Mouse (Mus musculus) intestine, postnatal 0 days (tissue): ENCODE data around the gene Jph4. TPM values are rescaled to one million over a fixed set of nuclear protein-coding genes. Genes with fewer than 3 reads are reported as not detected.

Experiments
- ATAC-seq: fragments of 200-750 bp; cut with Nextera tagmentation; 2 replicates; pipeline ENCODE4 v1.8.0; 2017; ENCODE audit warnings: mild to moderate bottlenecking, moderate TSS enrichment, moderate library complexity
- H3K27ac ChIP-seq: fragments of 300-500 bp; sonication (generic); 2 replicates; pipeline ENCODE4 v1.5.1; 2014; ENCODE audit warnings: mild to moderate bottlenecking, low read depth, low read length, moderate library complexity
- H3K27me3 ChIP-seq: fragments of 300-500 bp; sonication (generic); replicated peaks from 2 replicates; pipeline ENCODE4 v1.6.1; 2014; ENCODE audit warnings: low read length, mixed read lengths; ENCODE audit not compliant: control insufficient read depth, insufficient read depth
- H3K36me3 ChIP-seq: fragments of 300-500 bp; sonication (generic); 2 replicates; pipeline ENCODE4 v1.6.1; 2014; ENCODE audit warnings: mild to moderate bottlenecking, moderate library complexity; ENCODE audit not compliant: control insufficient read depth, insufficient read depth
- H3K4me1 ChIP-seq: fragments of 300-500 bp; sonication (generic); replicated peaks from 2 replicates; pipeline ENCODE4 v1.6.1; 2014; ENCODE audit warnings: antibody characterized with exemption, low read length, mixed read lengths; ENCODE audit not compliant: control insufficient read depth, insufficient read depth
- H3K4me2 ChIP-seq: fragments of 300-500 bp; sonication (generic); replicated peaks from 2 replicates; pipeline ENCODE4 v1.6.1; 2014; ENCODE audit warnings: low read depth, mild to moderate bottlenecking, moderate library complexity
- H3K4me3 ChIP-seq: fragments of 300-500 bp; sonication (generic); 2 replicates; pipeline ENCODE4 v1.5.1; 2014; ENCODE audit warnings: low read depth, low read length
- H3K9ac ChIP-seq: fragments of 300-500 bp; sonication (generic); 2 replicates; pipeline ENCODE4 v1.6.1; 2014; ENCODE audit warnings: mild to moderate bottlenecking, low read depth, low read length
- H3K9me3 ChIP-seq: fragments of 300-500 bp; sonication (generic); 2 replicates; pipeline ENCODE4 v1.6.1; 2016; ENCODE audit warnings: mixed run types; ENCODE audit not compliant: control insufficient read depth
- CTCF ChIP-seq: sonication (generic); IDR thresholded peaks from 2 replicates; pipeline ENCODE4 v1.5.1; 2016; ENCODE audit warnings: low read depth, mild to moderate bottlenecking, control low read depth, antibody characterized with exemption, moderate library complexity
- WGBS: fragments of 180-500 bp; shearing (Covaris S2); extraction: QIAGEN DNeasy Blood & Tissue Kit; methylation state at CpG from one replicate; pipeline ENCODE4 v1.1.7; 2014; 5-methylcytosine and 5-hydroxymethylcytosine counted together
- polyA plus RNA-seq: library from polyadenylated mRNA; unstranded; fragments of >200 nt; fragmentation: Nextera tagmentation; extraction: Ambion mirVana; gene quantifications from 2 replicates; pipeline ENCODE4 v1.2.1, GENCODE M21; 2015

Jph4 gene
- polyA plus RNA-seq, 1 experiment from 2014 or later, result 0.90 TPM

GRCm38 (mm10) chr14:55077481-55078365 is 39.0 kb downstream of the Jph4 start:
- no peak for ATAC-seq
- H3K9ac ChIP-seq, result no peak overlapping the region
- no peaks in the 10 kb centered on the region for H3K36me3 ChIP-seq
- no peaks in the 10 kb centered on the region for H3K27me3 ChIP-seq
- 66% methylated on average over 15 of the region's 15 CpGs for WGBS
- no peak overlapping the region for H3K27ac ChIP-seq
- no peak for TF ChIP-seq CTCF
- H3K9me3 ChIP-seq, result no peaks in the 10 kb centered on the region
- no peak overlapping the region for H3K4me2 ChIP-seq
- no peak overlapping the region for H3K4me3 ChIP-seq
- H3K4me1 ChIP-seq, result no peaks in the 10 kb centered on the region

- no peak overlapping the region for H3K4me3 ChIP-seq
- WGBS, result 75% methylated on average over 3 of the region's 3 CpGs
- no peak for TF ChIP-seq CTCF
These were observed 39.8 kb downstream of the Jph4 start for GRCm38 (mm10) chr14:55076956-55077355.

GRCm38 (mm10) chr14:55076224-55076623 is 40.5 kb downstream of the Jph4 start:
- WGBS, result 45% methylated on average over 6 of the region's 6 CpGs
- Histone ChIP-seq H3K27me3 (no peaks in the 10 kb centered on the region), H3K4me2 (no peak overlapping the region), H3K9ac (no peak overlapping the region), H3K27ac (no peak overlapping the region), H3K4me3 (no peak overlapping the region), H3K9me3 (no peaks in the 10 kb centered on the region), H3K36me3 (no peaks in the 10 kb centered on the region), H3K4me1 (no peaks in the 10 kb centered on the region)
- ATAC-seq, result no peak
- TF ChIP-seq CTCF, result no peak

More at GRCm38 (mm10) chr14:55076956-55077355, 39.8 kb downstream of the Jph4 start:
- Histone ChIP-seq H3K9ac (no peak overlapping the region), H3K4me1 (no peaks in the 10 kb centered on the region), H3K36me3 (no peaks in the 10 kb centered on the region), H3K4me2 (no peak overlapping the region), H3K27me3 (no peaks in the 10 kb centered on the region), H3K27ac (no peak overlapping the region), H3K9me3 (no peaks in the 10 kb centered on the region)
- ATAC-seq, result no peak

- H3K9ac ChIP-seq, result no peak overlapping the region
- H3K36me3 ChIP-seq, result no peaks in the 10 kb centered on the region
- WGBS, result 95% methylated on average over 12 of the region's 12 CpGs
- ATAC-seq, result no peak
- no peak overlapping the region for H3K27ac ChIP-seq
- no peaks in the 10 kb centered on the region for H3K9me3 ChIP-seq
- H3K27me3 ChIP-seq, result no peaks in the 10 kb centered on the region
- no peaks in the 10 kb centered on the region for H3K4me1 ChIP-seq
- no peak for TF ChIP-seq CTCF
- no peak overlapping the region for H3K4me3 ChIP-seq
- no peak overlapping the region for H3K4me2 ChIP-seq
These were observed 42.3 kb downstream of the Jph4 start for GRCm38 (mm10) chr14:55074416-55074815.

- H3K27me3 ChIP-seq, result no peaks in the 10 kb centered on the region
- no peak overlapping the region for H3K9ac ChIP-seq
- peak overlapping the region; percentile 27 for H3K4me2 ChIP-seq
- no peaks in the 10 kb centered on the region for H3K4me1 ChIP-seq
- H3K9me3 ChIP-seq, result no peaks in the 10 kb centered on the region
- WGBS, result 26% methylated on average over 19 of the region's 19 CpGs
- H3K36me3 ChIP-seq, result peaks cover under 1% of the 10 kb centered on the region; the same call in 1 of the 2 replicates
- TF ChIP-seq CTCF, result no peak
- ATAC-seq, result no peak
- no peak overlapping the region for H3K27ac ChIP-seq
- no peak overlapping the region for H3K4me3 ChIP-seq
These were observed 45.0 kb downstream of the Jph4 start for GRCm38 (mm10) chr14:55071756-55072155.

GRCm38 (mm10) chr14:55066042-55066441 is 50.7 kb downstream of the Jph4 start:
- peaks cover 8% of the 10 kb centered on the region; the same call in 1 of the 2 replicates for H3K36me3 ChIP-seq
- no peak for TF ChIP-seq CTCF
- H3K27ac ChIP-seq, result no peak overlapping the region
- H3K27me3 ChIP-seq, result no peaks in the 10 kb centered on the region
- WGBS, result 89% methylated on average over 8 of the region's 8 CpGs
- H3K9ac ChIP-seq, result no peak overlapping the region
- no peaks in the 10 kb centered on the region for H3K4me1 ChIP-seq
- no peak overlapping the region for H3K4me2 ChIP-seq
- H3K9me3 ChIP-seq, result no peaks in the 10 kb centered on the region
- ATAC-seq, result no peak
- no peak overlapping the region for H3K4me3 ChIP-seq
